Mouse (Mus musculus) stomach, embryonic 15.5 days (tissue): ENCODE data around the gene Scn2b. TPM values are rescaled to one million over a fixed set of nuclear protein-coding genes. Genes with fewer than 3 reads are reported as not detected.

Experiments
- ATAC-seq: fragments of 200-750 bp; cut with Nextera tagmentation; 2 replicates; pipeline ENCODE4 v1.8.0; 2017; ENCODE audit warnings: low read depth, moderate number of reproducible peaks, moderate TSS enrichment; ENCODE audit not compliant: insufficient read depth, low FRiP score
- H3K27ac ChIP-seq: fragments of 300-500 bp; sonication (generic); 2 replicates; pipeline ENCODE4 v1.5.1; 2015; ENCODE audit warnings: mild to moderate bottlenecking, inconsistent platforms
- H3K27me3 ChIP-seq: fragments of 300-500 bp; sonication (generic); replicated peaks from 2 replicates; pipeline ENCODE4 v1.6.1; 2015; ENCODE audit warnings: inconsistent platforms
- H3K36me3 ChIP-seq: fragments of 300-500 bp; sonication (generic); 2 replicates; pipeline ENCODE4 v1.6.1; 2015; ENCODE audit warnings: inconsistent platforms
- H3K4me1 ChIP-seq: fragments of 300-500 bp; sonication (generic); 2 replicates; pipeline ENCODE4 v1.6.1; 2015; ENCODE audit warnings: inconsistent platforms
- H3K4me2 ChIP-seq: fragments of 300-500 bp; sonication (generic); 2 replicates; pipeline ENCODE4 v1.6.1; 2015; ENCODE audit warnings: mild to moderate bottlenecking, inconsistent platforms
- H3K4me3 ChIP-seq: fragments of 300-500 bp; sonication (generic); replicated peaks from 2 replicates; pipeline ENCODE4 v1.5.1; 2015; ENCODE audit warnings: inconsistent platforms
- H3K9ac ChIP-seq: fragments of 300-500 bp; sonication (generic); 2 replicates; pipeline ENCODE4 v1.6.1; 2015; ENCODE audit warnings: inconsistent platforms
- H3K9me3 ChIP-seq: fragments of 300-500 bp; sonication (generic); 2 replicates; pipeline ENCODE4 v1.6.1; 2016; ENCODE audit warnings: inconsistent platforms
- WGBS: fragments of 180-500 bp; shearing (Covaris S2); methylation state at CpG from one replicate; pipeline ENCODE4 v1.1.7; 2015; 5-methylcytosine and 5-hydroxymethylcytosine counted together
- polyA plus RNA-seq: library from polyadenylated mRNA; unstranded; fragments of >200 nt; fragmentation: Nextera tagmentation; extraction: Ambion mirVana; gene quantifications from 2 replicates; pipeline ENCODE4 v1.2.1, GENCODE M21; 2015

Scn2b gene
- 3.9 and 4.2 TPM in 2 replicates for polyA plus RNA-seq

- Histone ChIP-seq H3K9ac (peak within 1 kb of the TSS; percentile 46), H3K4me2 (peak within 1 kb of the TSS; percentile 60), H3K4me1 (peaks cover 15% of the 10 kb centered on the region), H3K27ac (peak within 1 kb of the TSS; percentile 74; the same call in 1 of the 2 replicates), H3K4me3 (peak within 1 kb of the TSS; percentile 55), H3K9me3 (no peaks in the 10 kb centered on the region), H3K27me3 (no peaks in the 10 kb centered on the region), H3K36me3 (no peaks in the 10 kb centered on the region)
- ATAC-seq = no peak
- WGBS = 5% methylated on average over 13 of the region's 13 CpGs
Observed at GRCm38 (mm10) chr9:45117741-45118431, at the start of gene Scn2b. Gene Scn2b (plus strand): TSS chr9:45117782.

- H3K4me1 ChIP-seq = no peaks in the 10 kb centered on the region
- H3K9me3 ChIP-seq = no peaks in the 10 kb centered on the region
- H3K27ac ChIP-seq = no peak overlapping the region
- WGBS = 54% methylated on average over 3 of the region's 3 CpGs
- no peak overlapping the region for H3K4me3 ChIP-seq
- no peak for ATAC-seq
- no peaks in the 10 kb centered on the region for H3K36me3 ChIP-seq
- H3K4me2 ChIP-seq = no peak overlapping the region
- H3K27me3 ChIP-seq = no peaks in the 10 kb centered on the region
- H3K9ac ChIP-seq = no peak overlapping the region
Observed at GRCm38 (mm10) chr9:45071800-45072199, 45.8 kb upstream of the Scn2b start.

GRCm38 (mm10) chr9:45077859-45078258 lies 39.7 kb upstream of the Scn2b start:
- ATAC-seq = no peak
- no peaks in the 10 kb centered on the region for H3K4me1 ChIP-seq
- H3K27me3 ChIP-seq = no peaks in the 10 kb centered on the region; the same call in none of the 2 replicates
- H3K4me2 ChIP-seq = no peak overlapping the region
- no peak overlapping the region for H3K4me3 ChIP-seq
- H3K9me3 ChIP-seq = no peaks in the 10 kb centered on the region
- H3K9ac ChIP-seq = no peak overlapping the region
- no peaks in the 10 kb centered on the region for H3K36me3 ChIP-seq
- 61% methylated on average over 3 of the region's 3 CpGs for WGBS
- H3K27ac ChIP-seq = no peak overlapping the region

- no peak within 1 kb of the TSS for H3K27ac ChIP-seq
- no peak for ATAC-seq
- no peaks in the 10 kb centered on the region for H3K4me1 ChIP-seq
- no peaks in the 10 kb centered on the region for H3K36me3 ChIP-seq
- WGBS = 82% methylated on average over 5 of the region's 5 CpGs
- H3K9ac ChIP-seq = no peak within 1 kb of the TSS
- H3K4me2 ChIP-seq = no peak within 1 kb of the TSS
- no peaks in the 10 kb centered on the region; the same call in none of the 2 replicates for H3K27me3 ChIP-seq
- no peaks in the 10 kb centered on the region for H3K9me3 ChIP-seq
- no peak within 1 kb of the TSS for H3K4me3 ChIP-seq
Observed at GRCm38 (mm10) chr9:45079011-45079410, 38.6 kb upstream of the Scn2b start, which contains the start of gene Jaml. Gene Jaml (plus strand): TSS chr9:45079183.

GRCm38 (mm10) chr9:45083132-45083531 lies 34.5 kb upstream of the Scn2b start:
- Histone ChIP-seq H3K4me1 (no peaks in the 10 kb centered on the region), H3K4me3 (no peak overlapping the region)

GRCm38 (mm10) chr9:45084556-45084955 lies 33.0 kb upstream of the Scn2b start:
- Histone ChIP-seq H3K27ac (no peak overlapping the region), H3K27me3 (no peaks in the 10 kb centered on the region; the same call in none of the 2 replicates), H3K4me2 (no peak overlapping the region), H3K9ac (no peak overlapping the region), H3K36me3 (no peaks in the 10 kb centered on the region), H3K4me1 (no peaks in the 10 kb centered on the region), H3K9me3 (no peaks in the 10 kb centered on the region), H3K4me3 (no peak overlapping the region)
- 69% methylated on average over 5 of the region's 5 CpGs for WGBS
- no peak for ATAC-seq

More at GRCm38 (mm10) chr9:45083132-45083531, 34.5 kb upstream of the Scn2b start:
- WGBS = 80% methylated on average over 3 of the region's 3 CpGs
- Histone ChIP-seq H3K4me2 (no peak overlapping the region), H3K27me3 (no peaks in the 10 kb centered on the region; the same call in none of the 2 replicates), H3K36me3 (no peaks in the 10 kb centered on the region), H3K9me3 (no peaks in the 10 kb centered on the region), H3K27ac (no peak overlapping the region), H3K9ac (no peak overlapping the region)
- ATAC-seq = no peak

- ATAC-seq = no peak
- 73% methylated on average over 12 of the region's 12 CpGs for WGBS
- no peaks in the 10 kb centered on the region for H3K36me3 ChIP-seq
- H3K27ac ChIP-seq = no peak overlapping the region
- H3K9ac ChIP-seq = no peak overlapping the region
- no peaks in the 10 kb centered on the region for H3K4me1 ChIP-seq
- H3K27me3 ChIP-seq = no peaks in the 10 kb centered on the region; the same call in none of the 2 replicates
- H3K4me3 ChIP-seq = no peak overlapping the region
- H3K9me3 ChIP-seq = no peaks in the 10 kb centered on the region
- H3K4me2 ChIP-seq = no peak overlapping the region
Observed at GRCm38 (mm10) chr9:45085741-45086690, 31.6 kb upstream of the Scn2b start.

- Histone ChIP-seq H3K36me3 (no peaks in the 10 kb centered on the region), H3K4me2 (no peak overlapping the region), H3K9me3 (no peaks in the 10 kb centered on the region), H3K4me3 (no peak overlapping the region), H3K9ac (no peak overlapping the region), H3K4me1 (no peaks in the 10 kb centered on the region), H3K27me3 (no peaks in the 10 kb centered on the region), H3K27ac (no peak overlapping the region)
- no peak for ATAC-seq
Observed at GRCm38 (mm10) chr9:45088040-45088439, 29.5 kb upstream of the Scn2b start.

GRCm38 (mm10) chr9:45090811-45091210 lies 26.8 kb upstream of the Scn2b start:
- H3K4me3 ChIP-seq = no peak overlapping the region
- H3K4me2 ChIP-seq = no peak overlapping the region
- WGBS = 72% methylated on average over 3 of the region's 3 CpGs
- H3K9me3 ChIP-seq = no peaks in the 10 kb centered on the region
- H3K27me3 ChIP-seq = no peaks in the 10 kb centered on the region
- no peak overlapping the region for H3K9ac ChIP-seq
- H3K27ac ChIP-seq = no peak overlapping the region
- ATAC-seq = no peak
- no peaks in the 10 kb centered on the region for H3K36me3 ChIP-seq
- no peaks in the 10 kb centered on the region for H3K4me1 ChIP-seq

GRCm38 (mm10) chr9:45092641-45093040 lies 24.9 kb upstream of the Scn2b start:
- Histone ChIP-seq H3K27ac (no peak overlapping the region), H3K9me3 (no peaks in the 10 kb centered on the region), H3K4me2 (no peak overlapping the region), H3K27me3 (no peaks in the 10 kb centered on the region), H3K4me3 (no peak overlapping the region), H3K4me1 (no peaks in the 10 kb centered on the region), H3K9ac (no peak overlapping the region), H3K36me3 (no peaks in the 10 kb centered on the region)
- WGBS = 48% methylated on average over 4 of the region's 4 CpGs
- ATAC-seq = no peak

GRCm38 (mm10) chr9:45095149-45095937 lies 22.2 kb upstream of the Scn2b start:
- no peaks in the 10 kb centered on the region for H3K4me1 ChIP-seq
- H3K4me2 ChIP-seq = no peak overlapping the region
- H3K9me3 ChIP-seq = no peaks in the 10 kb centered on the region
- WGBS = 75% methylated on average over 6 of the region's 6 CpGs
- no peak overlapping the region for H3K4me3 ChIP-seq
- no peak overlapping the region for H3K27ac ChIP-seq
- no peaks in the 10 kb centered on the region for H3K27me3 ChIP-seq
- no peaks in the 10 kb centered on the region for H3K36me3 ChIP-seq
- no peak for ATAC-seq
- no peak overlapping the region for H3K9ac ChIP-seq
